Comparison of ENCODE assay signal across 17 mouse cellular contexts in the genomic region with DNA sequence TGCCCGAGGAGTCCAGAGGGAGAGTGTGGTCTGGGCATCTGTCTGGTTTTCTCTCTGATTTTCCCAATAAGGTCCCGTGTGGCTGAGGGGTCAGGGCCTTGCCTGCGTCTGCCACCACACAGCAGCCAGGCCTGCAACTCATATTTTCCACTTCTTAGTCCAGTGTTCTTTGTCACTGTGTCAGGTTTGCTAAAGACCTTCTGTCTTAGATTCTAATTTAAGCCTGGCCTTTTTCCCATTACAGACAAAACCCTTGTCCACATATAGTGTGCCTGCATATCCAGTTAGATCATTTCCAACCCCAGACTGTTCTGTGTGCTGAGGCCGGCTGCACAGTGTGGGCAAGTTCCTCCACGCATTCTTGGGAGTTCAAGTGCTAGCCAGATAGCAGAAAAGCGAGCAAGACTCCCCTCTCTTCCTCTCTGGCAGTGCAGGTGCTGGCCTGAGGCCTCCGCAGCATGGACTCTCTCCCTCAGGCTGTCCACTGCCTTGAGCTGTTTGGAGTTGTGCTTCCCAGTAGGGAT. TPM values are rescaled to one million over a fixed set of nuclear protein-coding genes. Genes with fewer than 3 reads are reported as not detected.
DNase-seq lines count a peak whose midpoint lies in the region; ATAC-seq and TF ChIP-seq lines count a peak whose summit lies in the region.
"Had no signal": no experiment of that assay in that cellular context is flagged by ENCODE, and none has a peak within 500 bp of the region (broad histone marks: within the 10 kb centered on the region; RNA-seq: fewer than 3 reads in every experiment).

No protein-coding gene starts in this region.

- peak; percentile 50; the same call in 1 of the 2 replicates for ATAC-seq in heart, embryonic 11.5 days (replicated peaks; ENCODE audit: insufficient number of reproducible peaks, low FRiP score, low TSS enrichment)
- ATAC-seq in stomach, embryonic 16.5 days (ENCODE audit: insufficient read depth, low FRiP score): peak; percentile 74; the same call in 1 of the 2 replicates
- ATAC-seq in midbrain, embryonic 14.5 days (ENCODE audit: low FRiP score, low TSS enrichment): no peak
- ATAC-seq: CD4-positive, CD25-positive, alpha-beta regulatory T cell, adult 4 months; forebrain, embryonic 14.5 days; hindbrain, postnatal 0 days; liver, postnatal 0 days; Patski had no signal

- peak; percentile 47 to 57 for DNase-seq in heart, adult 18-20 months
- no peak for DNase-seq in heart, postnatal 25 days (ENCODE audit: low spot score)
- peak; percentile 68 to 77 for DNase-seq in cerebellum, adult 2 months
- no peak for DNase-seq in midbrain, embryonic 14.5 days
- no peak for DNase-seq in layer of hippocampus, adult 11-12 months (ENCODE audit: low spot score)
- DNase-seq: adrenal gland, adult 8-10 months; kidney, adult 8-10 months; liver, postnatal 0 days; thymus, postnatal 4 days had no signal

- H3K27ac ChIP-seq in cerebellum, adult 2 months (ENCODE audit: insufficient read depth, low read length): peak overlapping the region; percentile 87
- peak overlapping the region; percentile 83 for H3K27ac ChIP-seq in heart, embryonic 11.5 days (ENCODE audit: low read depth, low read length)
- peak overlapping the region; percentile 30 for H3K27ac ChIP-seq in stomach, embryonic 16.5 days (ENCODE audit: low read length)
- no peak overlapping the region for H3K27ac ChIP-seq in midbrain, embryonic 14.5 days (replicated peaks; ENCODE audit: low read depth, low read length)
- H3K27ac ChIP-seq: embryonic facial prominence, embryonic 15.5 days; hindbrain, postnatal 0 days; limb, embryonic 12.5 days had no signal

- TF ChIP-seq POLR2A in cerebellum, adult 2 months (IDR thresholded peaks at IDR 0.05; ENCODE audit: borderline replicate concordance, insufficient read depth, low read length): 0 out of 2 replicates have a peak, but pooled peaks have one; percentile 17

- 11% methylated on average over 7 of the region's 7 CpGs for WGBS in cerebellum, adult 2 months
- 40% methylated on average over 7 of the region's 7 CpGs for WGBS in heart, embryonic 11.5 days (ENCODE audit: insufficient replicate concordance)
- WGBS in stomach, embryonic 16.5 days: 71% methylated on average over 7 of the region's 7 CpGs
- 86% methylated on average over 7 of the region's 7 CpGs for WGBS in midbrain, embryonic 14.5 days

- H3K36me3 ChIP-seq in heart, embryonic 11.5 days (ENCODE audit: control insufficient read depth, insufficient read depth, low read length): 0 out of 2 replicates have a peak, but pooled peaks cover 3% of the 10 kb centered on the region
- 0 out of 2 replicates have a peak, but pooled peaks cover 8% of the 10 kb centered on the region for H3K36me3 ChIP-seq in stomach, embryonic 16.5 days (ENCODE audit: control insufficient read depth, insufficient read depth, low read length)
- peaks cover 55% of the 10 kb centered on the region for H3K36me3 ChIP-seq in midbrain, embryonic 14.5 days (ENCODE audit: control insufficient read depth, insufficient read depth, low read length)

- no peaks in the 10 kb centered on the region for H3K27me3 ChIP-seq in cerebellum, adult 2 months (ENCODE audit: control insufficient read depth, insufficient read depth, low read length)
- no peaks in the 10 kb centered on the region for H3K27me3 ChIP-seq in heart, embryonic 11.5 days (ENCODE audit: control insufficient read depth, insufficient read depth, low read length)
- H3K27me3 ChIP-seq in stomach, embryonic 16.5 days (ENCODE audit: control insufficient read depth, insufficient read depth, low read length): no peaks in the 10 kb centered on the region
- H3K27me3 ChIP-seq in midbrain, embryonic 14.5 days (ENCODE audit: control insufficient read depth, insufficient read depth, low read length): no peaks in the 10 kb centered on the region
- H3K27me3 ChIP-seq: embryonic facial prominence, embryonic 15.5 days; limb, embryonic 12.5 days; Patski had no signal

- no peak overlapping the region for H3K4me2 ChIP-seq in heart, embryonic 11.5 days
- H3K4me2 ChIP-seq in stomach, embryonic 16.5 days (ENCODE audit: low read depth, low read length): no peak overlapping the region
- H3K4me2 ChIP-seq in midbrain, embryonic 14.5 days (ENCODE audit: low read length): no peak overlapping the region
- H3K4me2 ChIP-seq: embryonic facial prominence, embryonic 15.5 days; limb, embryonic 12.5 days had no signal

- no peaks in the 10 kb centered on the region for H3K9me3 ChIP-seq in heart, embryonic 11.5 days (replicated peaks; ENCODE audit: control insufficient read depth, low read length)
- H3K9me3 ChIP-seq in stomach, embryonic 16.5 days (replicated peaks; ENCODE audit: control insufficient read depth, low read length): no peaks in the 10 kb centered on the region
- H3K9me3 ChIP-seq in midbrain, embryonic 14.5 days (ENCODE audit: control insufficient read depth, low read length): no peaks in the 10 kb centered on the region
- H3K9me3 ChIP-seq: embryonic facial prominence, embryonic 15.5 days; limb, embryonic 12.5 days had no signal

- no peak for TF ChIP-seq CTCF in cerebellum, adult 2 months (IDR thresholded peaks at IDR 0.05; ENCODE audit: borderline replicate concordance, insufficient read depth, low read depth, low read length)

- peak overlapping the region; percentile 46; the same call in 1 of the 2 replicates for H3K9ac ChIP-seq in heart, embryonic 11.5 days (ENCODE audit: low read depth, low read length)
- H3K9ac ChIP-seq in stomach, embryonic 16.5 days (ENCODE audit: low read length): no peak overlapping the region
- H3K9ac ChIP-seq in midbrain, embryonic 14.5 days (replicated peaks; ENCODE audit: low read length): no peak overlapping the region
- H3K9ac ChIP-seq: embryonic facial prominence, embryonic 15.5 days; limb, embryonic 12.5 days; liver, postnatal 0 days had no signal

- no peak overlapping the region for H3K4me3 ChIP-seq in cerebellum, adult 2 months (replicated peaks; ENCODE audit: insufficient read depth, low read depth, low read length)
- H3K4me3 ChIP-seq in heart, embryonic 11.5 days (ENCODE audit: low read depth, low read length): no peak overlapping the region
- no peak overlapping the region for H3K4me3 ChIP-seq in stomach, embryonic 16.5 days (replicated peaks; ENCODE audit: low read length)
- no peak overlapping the region for H3K4me3 ChIP-seq in midbrain, embryonic 14.5 days (replicated peaks; ENCODE audit: low read depth, low read length)
- H3K4me3 ChIP-seq: embryonic facial prominence, embryonic 15.5 days; limb, embryonic 12.5 days had no signal

- H3K4me1 ChIP-seq in cerebellum, adult 2 months (ENCODE audit: control insufficient read depth, insufficient read depth, low read length): peaks cover 23% of the 10 kb centered on the region
- H3K4me1 ChIP-seq in heart, embryonic 11.5 days (ENCODE audit: control insufficient read depth, insufficient read depth, low read length): peaks cover 21% of the 10 kb centered on the region
- H3K4me1 ChIP-seq in stomach, embryonic 16.5 days (ENCODE audit: control insufficient read depth, insufficient read depth, low read length): 0 out of 2 replicates have a peak, but pooled peaks cover 2% of the 10 kb centered on the region
- no peaks in the 10 kb centered on the region for H3K4me1 ChIP-seq in midbrain, embryonic 14.5 days (ENCODE audit: control insufficient read depth, insufficient read depth, low read length)
- H3K4me1 ChIP-seq: embryonic facial prominence, embryonic 15.5 days; limb, embryonic 12.5 days had no signal

- intact Hi-C loops in heart, postnatal 25 days (cut with DNase I): loop anchor here (10.0 kb wide), 1 partner anchor 602 kb away; no protein-coding TSS in a partner anchor

RNA-seq across cellular contexts. Expression of a gene that starts 43.4 kb away (rescaled TPM):
- total RNA-seq in heart, adult 18-20 months (2021): 100 to 1,000 TPM; 114 to 119 TPM
- 100 to 1,000 TPM in 1 of 2 experiments, 10 to 100 TPM in 1; 99.1 to 103 TPM for total RNA-seq in heart, postnatal 25 days (2021)
- 50.3 and 53.0 TPM in 2 replicates for polyA plus RNA-seq in cerebellum, adult 2 months (2012; rRNA removed)
- 84.2 and 86.8 TPM in 2 replicates for polyA plus RNA-seq in heart, embryonic 11.5 days (2014; fragmentation: Nextera tagmentation; extraction: Ambion mirVana)
- 47.7 and 52.3 TPM in 2 replicates for polyA plus RNA-seq in stomach, embryonic 16.5 days (2015; fragmentation: Nextera tagmentation; extraction: Ambion mirVana)
- 59.4 and 73.9 TPM in 2 replicates for polyA plus RNA-seq in midbrain, embryonic 14.5 days (2014; fragmentation: Nextera tagmentation; extraction: Ambion mirVana)

RNA-seq across cellular contexts. Expression of a gene that starts 43.4 kb away (rescaled TPM):
- total RNA-seq in heart, adult 18-20 months (2021): 10 to 100 TPM; 32.9 to 34.0 TPM
- 10 to 100 TPM; 28.3 to 34.2 TPM for total RNA-seq in heart, postnatal 25 days (2021)
- polyA plus RNA-seq in cerebellum, adult 2 months (2012; rRNA removed): 96.5 and 105 TPM in 2 replicates
- 82.5 and 88.1 TPM in 2 replicates for polyA plus RNA-seq in heart, embryonic 11.5 days (2014; fragmentation: Nextera tagmentation; extraction: Ambion mirVana)
- 123 and 131 TPM in 2 replicates for polyA plus RNA-seq in stomach, embryonic 16.5 days (2015; fragmentation: Nextera tagmentation; extraction: Ambion mirVana)
- polyA plus RNA-seq in midbrain, embryonic 14.5 days (2014; fragmentation: Nextera tagmentation; extraction: Ambion mirVana): 130 and 137 TPM in 2 replicates

Comparison
In these comparisons a context has a peak if more than half of its experiments do, and no peak if none do; other contexts are left out.
1. DNase-seq: peak in heart, adult 18-20 months (2 of 2) and cerebellum, adult 2 months (2 of 2); none in heart, postnatal 25 days (single experiment), midbrain, embryonic 14.5 days (single experiment) and layer of hippocampus, adult 11-12 months (single experiment).